ENCODE assay signal across 8 mouse cellular contexts in the genomic region with DNA sequence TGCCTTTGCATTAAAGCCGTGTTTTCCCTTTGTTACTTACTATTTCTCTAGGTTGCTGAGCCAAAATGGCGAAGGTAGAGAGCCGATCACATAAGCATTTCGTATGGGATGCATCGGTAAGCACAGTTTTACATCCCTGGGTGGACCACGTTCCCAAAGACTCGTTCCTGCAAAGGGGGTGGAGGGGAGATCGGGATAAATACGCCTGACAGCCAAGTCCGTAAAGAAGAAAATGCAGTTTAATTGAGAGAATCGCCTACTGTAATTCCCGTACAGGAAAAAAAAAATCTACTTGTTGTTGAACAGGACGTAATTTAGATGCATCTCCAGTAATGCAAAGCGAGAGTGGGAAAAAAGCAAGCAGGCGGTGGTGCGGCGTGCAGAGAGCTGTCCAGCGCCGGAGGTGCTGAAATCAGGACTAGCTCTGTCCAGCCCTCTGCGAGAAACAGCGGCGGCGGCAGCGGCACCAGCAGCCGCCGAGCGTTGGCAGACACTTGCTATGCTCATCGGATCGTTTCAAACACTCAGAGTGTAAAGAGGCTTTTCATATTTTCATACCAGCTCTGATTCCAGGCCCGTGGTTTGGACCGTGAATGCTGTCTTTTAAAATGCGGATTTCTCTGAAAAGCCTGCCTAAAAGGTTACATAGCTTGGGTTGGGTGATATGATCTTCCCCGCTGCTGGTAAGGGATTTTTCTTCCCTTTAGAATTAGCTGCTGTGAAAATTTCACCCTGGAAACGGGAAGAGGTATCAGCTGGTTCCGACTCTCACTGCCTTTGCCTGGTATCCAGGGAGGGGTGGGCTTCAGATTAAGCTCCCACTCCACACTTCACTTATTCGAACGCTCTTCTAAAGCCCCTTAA.
DNase-seq lines count a peak whose midpoint lies in the region; ATAC-seq and TF ChIP-seq lines count a peak whose summit lies in the region.

No protein-coding gene starts in this region.

- no peaks in the 10 kb centered on the region for H3K9me3 ChIP-seq in midbrain, embryonic 11.5 days (ENCODE audit: control insufficient read depth, low read length)
- H3K9me3 ChIP-seq in stomach, embryonic 15.5 days: no peaks in the 10 kb centered on the region

- 7% methylated on average over 37 of the region's 37 CpGs for WGBS in heart, adult 2 months
- 7% methylated on average over 37 of the region's 37 CpGs for WGBS in kidney, adult 2 months
- 3% methylated on average over 37 of the region's 37 CpGs for WGBS in midbrain, embryonic 11.5 days
- 6% methylated on average over 37 of the region's 37 CpGs for WGBS in stomach, embryonic 15.5 days

- no peak for TF ChIP-seq CTCF in heart, adult 2 months (IDR thresholded peaks at IDR 0.05)
- TF ChIP-seq CTCF in kidney, adult 2 months (conservative IDR thresholded peaks at IDR 0.05; ENCODE audit: insufficient read depth, insufficient read length, low read depth, low read length): no peak

- intact Hi-C loops in heart, adult 2 months (cut with DNase I): no loop called here
- intact Hi-C loops in left cerebral cortex, postnatal 25 days (cut with DNase I): loop anchor here (2.0 to 5.0 kb wide), 2 partner anchors 62 to 141 kb away; no protein-coding TSS in a partner anchor

- H3K4me3 ChIP-seq in heart, adult 2 months: no peak overlapping the region
- H3K4me3 ChIP-seq in kidney, adult 2 months (ENCODE audit: insufficient read depth, low read depth, low read length): no peak overlapping the region
- H3K4me3 ChIP-seq in midbrain, embryonic 11.5 days (ENCODE audit: low read depth, low read length): peak overlapping the region; percentile 34
- H3K4me3 ChIP-seq in stomach, embryonic 15.5 days (replicated peaks): no peak overlapping the region; the same call in 1 of the 2 replicates

- no peak for TF ChIP-seq EP300 in heart, adult 2 months (IDR thresholded peaks at IDR 0.05; ENCODE audit: insufficient read depth, low read depth, low read length)

- H3K36me3 ChIP-seq in heart, adult 2 months (ENCODE audit: control insufficient read depth, insufficient read depth, low read length): no peaks in the 10 kb centered on the region
- H3K36me3 ChIP-seq in kidney, adult 2 months (ENCODE audit: control insufficient read depth, insufficient read depth, low read length): no peaks in the 10 kb centered on the region
- no peaks in the 10 kb centered on the region for H3K36me3 ChIP-seq in midbrain, embryonic 11.5 days (ENCODE audit: control insufficient read depth, insufficient read depth, low read length)
- H3K36me3 ChIP-seq in stomach, embryonic 15.5 days: no peaks in the 10 kb centered on the region

- no peak overlapping the region for H3K9ac ChIP-seq in heart, adult 2 months (ENCODE audit: low read depth, low read length)
- H3K9ac ChIP-seq in midbrain, embryonic 11.5 days (ENCODE audit: low read length): peak overlapping the region; percentile 49
- no peak overlapping the region for H3K9ac ChIP-seq in stomach, embryonic 15.5 days

- no peak for TF ChIP-seq POLR2A in heart, adult 2 months (IDR thresholded peaks at IDR 0.05; ENCODE audit: insufficient read depth, low read depth, low read length)
- no peak for TF ChIP-seq POLR2A in kidney, adult 2 months (IDR thresholded peaks at IDR 0.05; ENCODE audit: low read depth, low read length)

- DNase-seq in adrenal gland, postnatal 4 days (ENCODE audit: low spot score in 2 of 2): peak; percentile 30 to 43
- DNase-seq in embryo, embryonic 9.5 days (ENCODE audit: extremely low spot score): peak; percentile 85
- DNase-seq in heart, adult 2 months: peak; percentile 46 to 67
- peak; percentile 64 for DNase-seq in kidney, adult 2 months
- DNase-seq in left cerebral cortex, postnatal 25 days (ENCODE audit: low spot score in 2 of 2): peak; percentile 78 to 84
- DNase-seq in midbrain, embryonic 11.5 days (ENCODE audit: low spot score, missing footprints): peak; percentile 98
- no peak for DNase-seq in T-cell, adult 2 months (ENCODE audit: low spot score)

- H3K4me2 ChIP-seq in midbrain, embryonic 11.5 days: peak overlapping the region; percentile 49
- peak overlapping the region; percentile 45 for H3K4me2 ChIP-seq in stomach, embryonic 15.5 days

- no peak overlapping the region for H3K27ac ChIP-seq in heart, adult 2 months
- no peak overlapping the region for H3K27ac ChIP-seq in kidney, adult 2 months (ENCODE audit: insufficient read depth, low read depth, low read length)
- peak overlapping the region; percentile 67 for H3K27ac ChIP-seq in midbrain, embryonic 11.5 days (ENCODE audit: low read depth, low read length)
- no peak overlapping the region for H3K27ac ChIP-seq in stomach, embryonic 15.5 days

- H3K79me2 ChIP-seq in heart, adult 2 months (replicated peaks; ENCODE audit: control insufficient read depth, insufficient read depth, low read length): no peaks in the 10 kb centered on the region

- H3K4me1 ChIP-seq in heart, adult 2 months (ENCODE audit: control insufficient read depth, insufficient read depth, low read length): no peaks in the 10 kb centered on the region
- H3K4me1 ChIP-seq in kidney, adult 2 months (ENCODE audit: control insufficient read depth, insufficient read depth, low read length): no peaks in the 10 kb centered on the region
- H3K4me1 ChIP-seq in midbrain, embryonic 11.5 days (ENCODE audit: control insufficient read depth, insufficient read depth, low read length): peaks cover 3% of the 10 kb centered on the region; the same call in 1 of the 2 replicates
- no peaks in the 10 kb centered on the region for H3K4me1 ChIP-seq in stomach, embryonic 15.5 days

- peak; percentile 92 for ATAC-seq in midbrain, embryonic 11.5 days (ENCODE audit: low FRiP score)
- ATAC-seq in stomach, embryonic 15.5 days (ENCODE audit: insufficient read depth, low FRiP score, low read depth): peak; percentile 53; the same call in 1 of the 2 replicates

- H3K27me3 ChIP-seq in heart, adult 2 months (ENCODE audit: control insufficient read depth, insufficient read depth, low read length): no peaks in the 10 kb centered on the region
- no peaks in the 10 kb centered on the region for H3K27me3 ChIP-seq in kidney, adult 2 months (replicated peaks; ENCODE audit: control insufficient read depth, insufficient read depth, low read length)
- H3K27me3 ChIP-seq in midbrain, embryonic 11.5 days (ENCODE audit: control insufficient read depth, insufficient read depth, low read length): no peaks in the 10 kb centered on the region
- no peaks in the 10 kb centered on the region for H3K27me3 ChIP-seq in stomach, embryonic 15.5 days (replicated peaks)
